Mouse (Mus musculus) liver, embryonic 16.5 days (tissue): ENCODE measurements around the gene Tenm3. TPM values are rescaled to one million over a fixed set of nuclear protein-coding genes. Genes with fewer than 3 reads are reported as not detected.

ENCODE experiments used
- ATAC-seq: fragments of 200-750 bp; cut with Nextera tagmentation; 2 replicates; pipeline ENCODE4 v1.8.0; 2017; ENCODE audit warnings: low read depth, mild to moderate bottlenecking, moderate number of reproducible peaks, moderate library complexity
- H3K27ac ChIP-seq: fragments of 300-500 bp; sonication (generic); 2 replicates; pipeline ENCODE4 v1.5.1; 2014; ENCODE audit warnings: mild to moderate bottlenecking, low read length
- H3K27me3 ChIP-seq: fragments of 300-500 bp; sonication (generic); 2 replicates; pipeline ENCODE4 v1.6.1; 2014; ENCODE audit warnings: low read depth, low read length, mixed read lengths; ENCODE audit not compliant: control insufficient read depth, insufficient read depth
- H3K36me3 ChIP-seq: fragments of 300-500 bp; sonication (generic); 2 replicates; pipeline ENCODE4 v1.6.1; 2014; ENCODE audit warnings: mild to moderate bottlenecking; ENCODE audit not compliant: control insufficient read depth, insufficient read depth
- H3K4me1 ChIP-seq: fragments of 300-500 bp; sonication (generic); 2 replicates; pipeline ENCODE4 v1.6.1; 2014; ENCODE audit warnings: low read depth, low read length, mixed read lengths; ENCODE audit not compliant: control insufficient read depth
- H3K4me2 ChIP-seq: fragments of 300-500 bp; sonication (generic); 2 replicates; pipeline ENCODE4 v1.6.1; 2014; ENCODE audit warnings: low read depth, low read length, mixed read lengths
- H3K4me3 ChIP-seq: fragments of 300-500 bp; sonication (generic); 2 replicates; pipeline ENCODE4 v1.5.1; 2014; ENCODE audit warnings: low read depth, mild to moderate bottlenecking, low read length
- H3K9ac ChIP-seq: fragments of 300-500 bp; sonication (generic); 2 replicates; pipeline ENCODE4 v1.6.1; 2014; ENCODE audit warnings: low read depth, low read length
- H3K9me3 ChIP-seq: fragments of 300-500 bp; sonication (generic); replicated peaks from 2 replicates; pipeline ENCODE4 v1.6.1; 2016; ENCODE audit warnings: low read length; ENCODE audit not compliant: control insufficient read depth
- WGBS: fragments of 180-500 bp; shearing (Covaris S2); extraction: QIAGEN DNeasy Blood & Tissue Kit; methylation state at CpG from one replicate; pipeline ENCODE4 v1.1.7; 2014; ENCODE audit not compliant: insufficient replicate concordance; 5-methylcytosine and 5-hydroxymethylcytosine counted together
- polyA plus RNA-seq: library from polyadenylated mRNA; unstranded; fragments of >200 nt; fragmentation: Nextera tagmentation; extraction: Ambion mirVana; gene quantifications from 2 replicates; pipeline ENCODE4 v1.2.1, GENCODE M21; 2015

Gene Tenm3
- polyA plus RNA-seq, 1 experiment from 2014 or later = 6.0 TPM

GRCm38 (mm10) chr8:48207567-48207966 lies 636.2 kb downstream of the Tenm3 start:
- ATAC-seq = no peak
- H3K9ac ChIP-seq = no peak overlapping the region
- H3K4me3 ChIP-seq = no peak overlapping the region
- H3K36me3 ChIP-seq = no peaks in the 10 kb centered on the region
- H3K27me3 ChIP-seq = no peaks in the 10 kb centered on the region
- WGBS = 52% methylated on average over 6 of the region's 6 CpGs
- H3K4me1 ChIP-seq = no peaks in the 10 kb centered on the region
- H3K27ac ChIP-seq = no peak overlapping the region
- no peaks in the 10 kb centered on the region for H3K9me3 ChIP-seq
- no peak overlapping the region for H3K4me2 ChIP-seq

- ATAC-seq = no peak
These were observed 636.8 kb downstream of the Tenm3 start for GRCm38 (mm10) chr8:48206922-48207321.

GRCm38 (mm10) chr8:48204838-48205345 lies 638.9 kb downstream of the Tenm3 start:
- H3K9me3 ChIP-seq = no peaks in the 10 kb centered on the region
- whole genome bisulfite sequencing = 73% methylated on average over 12 of the region's 12 CpGs
- H3K4me2 ChIP-seq = no peak overlapping the region
- no peak overlapping the region for H3K4me3 ChIP-seq
- no peak overlapping the region for H3K9ac ChIP-seq
- H3K4me1 ChIP-seq = no peaks in the 10 kb centered on the region
- H3K27ac ChIP-seq = no peak overlapping the region
- no peaks in the 10 kb centered on the region for H3K36me3 ChIP-seq
- no peak for ATAC-seq
- H3K27me3 ChIP-seq = no peaks in the 10 kb centered on the region

More at GRCm38 (mm10) chr8:48206922-48207321, 636.8 kb downstream of the Tenm3 start:
- 55% methylated on average over 8 of the region's 8 CpGs for WGBS
- Histone ChIP-seq H3K4me1 (no peaks in the 10 kb centered on the region), H3K4me3 (no peak overlapping the region), H3K27ac (no peak overlapping the region), H3K27me3 (no peaks in the 10 kb centered on the region), H3K4me2 (no peak overlapping the region), H3K9ac (no peak overlapping the region), H3K36me3 (no peaks in the 10 kb centered on the region), H3K9me3 (no peaks in the 10 kb centered on the region)

- no peak for ATAC-seq
- H3K27ac ChIP-seq = no peak overlapping the region
These were observed 639.5 kb downstream of the Tenm3 start for GRCm38 (mm10) chr8:48204114-48204837.

GRCm38 (mm10) chr8:48203611-48204010 lies 640.1 kb downstream of the Tenm3 start:
- H3K36me3 ChIP-seq = no peaks in the 10 kb centered on the region
- no peak overlapping the region for H3K4me3 ChIP-seq
- no peaks in the 10 kb centered on the region for H3K27me3 ChIP-seq
- no peak overlapping the region for H3K27ac ChIP-seq
- WGBS = 69% methylated on average over 9 of the region's 9 CpGs
- H3K4me2 ChIP-seq = no peak overlapping the region
- no peaks in the 10 kb centered on the region for H3K9me3 ChIP-seq
- no peak overlapping the region for H3K9ac ChIP-seq
- no peaks in the 10 kb centered on the region for H3K4me1 ChIP-seq
- no peak for ATAC-seq

More at GRCm38 (mm10) chr8:48204114-48204837, 639.5 kb downstream of the Tenm3 start:
- H3K4me1 ChIP-seq = no peaks in the 10 kb centered on the region
- H3K4me2 ChIP-seq = no peak overlapping the region
- H3K27me3 ChIP-seq = no peaks in the 10 kb centered on the region
- H3K9ac ChIP-seq = no peak overlapping the region
- no peak overlapping the region for H3K4me3 ChIP-seq
- no peaks in the 10 kb centered on the region for H3K36me3 ChIP-seq
- H3K9me3 ChIP-seq = no peaks in the 10 kb centered on the region
- WGBS = 80% methylated on average over 13 of the region's 13 CpGs

- Histone ChIP-seq H3K4me1 (no peaks in the 10 kb centered on the region), H3K9me3 (no peaks in the 10 kb centered on the region), H3K36me3 (no peaks in the 10 kb centered on the region), H3K27me3 (no peaks in the 10 kb centered on the region), H3K27ac (no peak overlapping the region), H3K4me3 (no peak overlapping the region), H3K4me2 (no peak overlapping the region), H3K9ac (no peak overlapping the region)
- WGBS = 54% methylated on average over 6 of the region's 6 CpGs
- no peak for ATAC-seq
These were observed 640.6 kb downstream of the Tenm3 start for GRCm38 (mm10) chr8:48203161-48203560.

DNA sequence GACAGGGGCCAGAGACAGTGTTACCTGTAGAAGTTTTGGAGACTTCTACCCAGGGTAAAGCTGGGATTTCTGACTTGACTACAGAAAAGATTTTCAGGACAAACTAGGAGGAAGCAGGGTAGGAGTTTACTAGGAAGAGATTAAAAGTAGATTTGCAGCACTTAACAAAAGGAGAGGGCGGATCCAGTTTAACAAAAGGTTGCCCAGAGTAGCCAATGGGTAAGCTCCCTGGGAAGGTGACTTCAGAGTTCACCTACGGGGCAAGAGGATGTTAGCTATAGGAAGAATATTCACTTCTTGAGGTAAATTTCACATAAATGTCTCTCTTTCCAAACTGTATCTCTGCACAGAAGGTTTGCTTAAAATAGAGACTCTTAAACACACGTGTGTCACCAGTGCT lies 641.1 kb downstream of the Tenm3 start:
- Histone ChIP-seq H3K4me3 (no peak overlapping the region), H3K27ac (no peak overlapping the region), H3K36me3 (no peaks in the 10 kb centered on the region), H3K27me3 (no peaks in the 10 kb centered on the region), H3K4me1 (no peaks in the 10 kb centered on the region), H3K9me3 (no peaks in the 10 kb centered on the region), H3K4me2 (no peak overlapping the region), H3K9ac (no peak overlapping the region)
- 50% methylated on average over 3 of the region's 3 CpGs for WGBS
- ATAC-seq = no peak

DNA sequence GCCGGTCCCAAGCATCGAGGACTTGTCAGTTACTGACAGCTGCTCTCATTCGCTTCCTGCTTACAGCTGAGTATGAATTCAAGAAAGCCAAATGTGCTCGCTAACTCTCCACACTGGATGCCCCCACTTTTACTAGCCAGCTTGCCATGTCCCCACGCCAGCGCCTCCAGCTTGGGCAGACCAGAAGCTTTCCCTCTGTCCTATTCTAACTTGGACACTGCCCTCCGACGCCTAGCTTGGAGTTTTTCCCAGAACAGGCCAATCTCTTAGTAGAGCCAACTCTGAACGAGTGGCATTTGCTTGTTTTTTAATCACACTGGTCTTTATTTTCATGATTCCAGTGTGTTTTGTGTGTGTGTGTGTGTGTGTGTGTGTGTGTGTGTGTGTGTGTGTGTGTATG lies 644.6 kb downstream of the Tenm3 start:
- Histone ChIP-seq H3K4me1 (no peaks in the 10 kb centered on the region), H3K9ac (no peak overlapping the region), H3K4me3 (no peak overlapping the region), H3K27ac (no peak overlapping the region), H3K27me3 (no peaks in the 10 kb centered on the region), H3K9me3 (no peaks in the 10 kb centered on the region), H3K36me3 (no peaks in the 10 kb centered on the region), H3K4me2 (no peak overlapping the region)
- WGBS = 70% methylated on average over 9 of the region's 9 CpGs
- ATAC-seq = no peak

GRCm38 (mm10) chr8:48195971-48196370 lies 647.8 kb downstream of the Tenm3 start:
- Histone ChIP-seq H3K4me3 (no peak overlapping the region), H3K27me3 (no peaks in the 10 kb centered on the region), H3K9me3 (no peaks in the 10 kb centered on the region), H3K4me1 (no peaks in the 10 kb centered on the region), H3K9ac (no peak overlapping the region), H3K4me2 (no peak overlapping the region), H3K36me3 (no peaks in the 10 kb centered on the region), H3K27ac (no peak overlapping the region)
- 84% methylated on average over 9 of the region's 9 CpGs for WGBS
- ATAC-seq = no peak
